Mouse (Mus musculus): ENCODE results near the gene Impdh1. TPM values are rescaled to one million over a fixed set of nuclear protein-coding genes. Genes with fewer than 3 reads are reported as not detected.

Impdh1 gene
- polyA plus RNA-seq, 2 experiments, result 5.2 to 5.8 TPM

DNA sequence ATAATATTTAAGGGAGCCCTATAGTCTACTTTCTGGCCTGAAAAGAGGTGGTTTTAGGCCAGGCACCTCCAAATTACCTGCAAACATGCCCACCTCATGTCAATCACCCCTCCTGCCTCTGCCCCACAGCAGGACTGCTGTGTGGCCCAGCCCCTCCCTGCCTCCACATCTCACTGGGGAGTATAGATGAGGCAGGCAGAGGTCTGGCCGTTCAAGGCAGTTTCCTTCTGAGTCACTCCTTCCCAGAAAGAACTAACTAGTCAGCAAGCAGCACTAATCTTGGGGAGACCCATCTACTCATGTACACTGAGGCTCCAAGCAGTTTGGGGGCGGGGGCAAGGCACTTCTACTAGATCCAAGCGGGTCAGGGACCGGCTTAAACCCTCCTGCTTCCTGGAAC, 30.9 kb upstream of the Impdh1 start:
- Histone ChIP-seq H3K9ac (replicated peaks) (no peak overlapping the region), H3K9me3 (ENCODE audit: control insufficient read depth, low read length) (no peaks in the 10 kb centered on the region), H3K4me3 (ENCODE audit: insufficient read depth in 1 of 2, low read depth in 2 of 2, low read length in 2 of 2) (no peak overlapping the region), H3K4me2 (ENCODE audit: low read depth) (no peak overlapping the region), H3K36me3 (replicated peaks; ENCODE audit: control insufficient read depth, insufficient read depth, low read depth) (no peaks in the 10 kb centered on the region), H3K27me3 (ENCODE audit: control insufficient read depth, insufficient read depth, low read length) (no peaks in the 10 kb centered on the region), H3K4me1 (replicated peaks; ENCODE audit: control insufficient read depth in 2 of 2, insufficient read depth in 2 of 2, low read length in 1 of 2) (peaks cover 0 to 11% of the 10 kb centered on the region in 2 experiments; a peak in 2 of 4 replicates), H3K27ac (no peak overlapping the region)
- 44% methylated on average over 4 of the region's 4 CpGs for WGBS (ENCODE audit: insufficient replicate concordance)
- ATAC-seq (ENCODE audit: insufficient read depth), result no peak
- DNase-seq (ENCODE audit: low read depth in 3 of 3, low spot score in 3 of 3), result no peak
- TF ChIP-seq EP300 (IDR thresholded peaks at IDR 0.05; ENCODE audit: low read depth), result no peak
- TF ChIP-seq CTCF (IDR thresholded peaks at IDR 0.05; ENCODE audit: low read depth), result no peak

DNA sequence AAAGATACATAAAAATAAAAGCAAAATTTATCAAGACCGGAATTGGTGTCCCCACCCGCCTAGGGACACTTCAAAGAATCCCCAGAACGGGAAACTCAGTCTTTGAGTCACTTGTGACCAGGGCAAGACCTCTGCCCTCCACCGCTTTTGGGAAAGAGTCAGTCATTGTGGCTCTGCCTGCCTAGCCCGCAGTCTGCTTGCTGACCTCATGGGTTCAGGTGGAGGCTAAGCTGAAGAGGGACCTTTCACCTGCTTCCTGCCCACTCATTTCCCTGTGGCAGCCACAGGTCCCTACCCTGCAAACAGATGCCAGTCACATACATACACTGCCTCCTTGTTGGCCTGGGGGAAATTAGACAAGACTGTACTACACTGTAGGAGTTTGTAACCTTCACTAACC, 30.4 kb upstream of the Impdh1 start:
- H3K9me3 ChIP-seq (ENCODE audit: control insufficient read depth, low read length), result no peaks in the 10 kb centered on the region
- H3K27me3 ChIP-seq (ENCODE audit: control insufficient read depth, insufficient read depth, low read length), result no peaks in the 10 kb centered on the region
- H3K4me1 ChIP-seq (replicated peaks; ENCODE audit: control insufficient read depth in 2 of 2, insufficient read depth in 2 of 2, low read length in 1 of 2), result peaks cover 0 to 11% of the 10 kb centered on the region in 2 experiments; a peak in 2 of 4 replicates
- H3K4me3 ChIP-seq (ENCODE audit: insufficient read depth in 1 of 2, low read depth in 2 of 2, low read length in 2 of 2), result no peak overlapping the region
- ATAC-seq (ENCODE audit: insufficient read depth) (no peak), DNase-seq (ENCODE audit: low read depth in 3 of 3, low spot score in 3 of 3) (no peak)
- H3K4me2 ChIP-seq (ENCODE audit: low read depth), result no peak overlapping the region
- no peak overlapping the region for H3K9ac ChIP-seq (replicated peaks)
- TF ChIP-seq EP300 (IDR thresholded peaks at IDR 0.05; ENCODE audit: low read depth), result no peak
- no peak for TF ChIP-seq CTCF (IDR thresholded peaks at IDR 0.05; ENCODE audit: low read depth)
- WGBS (ENCODE audit: insufficient replicate concordance), result 43% methylated on average over 5 of the region's 5 CpGs
- H3K27ac ChIP-seq, result no peak overlapping the region
- no peaks in the 10 kb centered on the region for H3K36me3 ChIP-seq (replicated peaks; ENCODE audit: control insufficient read depth, insufficient read depth, low read depth)

DNA sequence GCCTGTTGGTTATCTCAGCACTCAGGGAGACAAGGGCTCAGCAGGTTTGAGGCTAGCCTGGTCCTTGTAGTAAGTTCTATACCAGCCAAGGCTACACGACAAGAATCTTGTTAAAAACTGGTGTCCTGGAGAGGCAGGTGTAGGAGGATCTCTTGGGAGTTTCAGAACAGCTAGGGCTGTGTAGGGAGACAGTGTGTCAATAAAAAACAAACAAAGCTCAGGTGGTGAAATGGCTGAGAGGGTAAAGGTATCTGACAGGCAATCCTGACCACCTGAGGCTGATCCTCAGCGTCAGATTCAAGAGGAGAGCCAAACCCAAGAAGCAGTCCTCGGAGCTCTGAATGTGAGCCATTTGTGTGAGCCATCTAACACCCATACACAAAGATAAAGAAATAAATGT, 30.0 kb upstream of the Impdh1 start:
- TF ChIP-seq CTCF (IDR thresholded peaks at IDR 0.05; ENCODE audit: low read depth) (no peak), EP300 (IDR thresholded peaks at IDR 0.05; ENCODE audit: low read depth) (no peak)
- Histone ChIP-seq H3K9me3 (ENCODE audit: control insufficient read depth, low read length) (no peaks in the 10 kb centered on the region), H3K4me3 (ENCODE audit: insufficient read depth in 1 of 2, low read depth in 2 of 2, low read length in 2 of 2) (no peak overlapping the region), H3K36me3 (replicated peaks; ENCODE audit: control insufficient read depth, insufficient read depth, low read depth) (no peaks in the 10 kb centered on the region), H3K4me1 (replicated peaks; ENCODE audit: control insufficient read depth in 2 of 2, insufficient read depth in 2 of 2, low read length in 1 of 2) (peaks cover 0 to 11% of the 10 kb centered on the region in 2 experiments; a peak in 2 of 4 replicates), H3K4me2 (ENCODE audit: low read depth) (no peak overlapping the region), H3K27ac (no peak overlapping the region), H3K27me3 (ENCODE audit: control insufficient read depth, insufficient read depth, low read length) (no peaks in the 10 kb centered on the region), H3K9ac (replicated peaks) (no peak overlapping the region)
- no peak for DNase-seq (ENCODE audit: low read depth in 3 of 3, low spot score in 3 of 3)
- 44% methylated on average over 3 of the region's 3 CpGs for WGBS (ENCODE audit: insufficient replicate concordance)
- no peak; the same call in 1 of the 2 replicates for ATAC-seq (ENCODE audit: insufficient read depth)

DNA sequence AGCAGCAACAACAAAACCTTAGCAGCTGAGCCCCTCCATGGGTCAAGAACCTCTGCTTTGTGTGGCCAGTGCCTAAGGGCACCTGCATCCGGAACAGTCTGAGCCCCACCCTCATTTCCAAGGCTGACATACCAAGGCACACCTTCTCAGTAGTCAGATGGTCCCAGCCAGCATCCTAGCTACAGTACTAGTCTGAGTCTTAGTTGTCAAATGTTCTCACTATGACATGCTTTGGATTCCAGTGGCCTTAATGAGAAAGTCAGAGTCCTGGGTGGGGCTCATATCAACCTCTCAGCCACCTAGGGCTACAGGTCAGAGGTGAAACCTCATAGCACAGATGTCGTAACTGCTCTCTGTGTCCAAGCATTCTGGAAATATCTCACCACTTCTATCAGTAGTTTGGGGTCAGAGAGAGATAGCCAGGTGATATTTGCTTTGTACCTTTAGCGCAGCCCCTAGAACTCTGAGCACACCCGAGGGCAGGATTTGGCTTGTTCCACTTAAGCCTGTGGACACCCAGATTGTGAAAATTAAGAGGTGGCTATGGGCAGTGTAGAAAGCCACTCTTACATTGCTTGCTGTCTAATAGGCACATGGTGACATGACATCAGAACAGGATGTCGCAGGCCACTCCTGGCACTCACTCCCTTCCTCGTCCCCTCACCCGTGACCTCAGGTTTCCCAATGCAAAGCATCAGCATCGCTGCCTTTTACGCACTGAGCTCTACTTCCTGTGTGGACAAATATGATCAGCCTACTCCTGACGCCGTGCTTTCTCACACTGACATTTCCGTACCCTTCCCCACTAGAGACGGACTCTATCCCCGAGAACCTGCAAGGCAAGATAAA, 29.3 kb upstream of the Impdh1 start:
- TF ChIP-seq EP300 (IDR thresholded peaks at IDR 0.05; ENCODE audit: low read depth), result no peak
- TF ChIP-seq CTCF (IDR thresholded peaks at IDR 0.05; ENCODE audit: low read depth), result no peak
- H3K4me1 ChIP-seq (replicated peaks; ENCODE audit: control insufficient read depth in 2 of 2, insufficient read depth in 2 of 2, low read length in 1 of 2), result peaks cover 0 to 11% of the 10 kb centered on the region in 2 experiments; a peak in 2 of 4 replicates
- no peaks in the 10 kb centered on the region for H3K36me3 ChIP-seq (replicated peaks; ENCODE audit: control insufficient read depth, insufficient read depth, low read depth)
- no peak overlapping the region for H3K4me3 ChIP-seq (ENCODE audit: insufficient read depth in 1 of 2, low read depth in 2 of 2, low read length in 2 of 2)
- peak; percentile 63 for ATAC-seq (ENCODE audit: insufficient read depth)
- H3K9ac ChIP-seq (replicated peaks), result no peak overlapping the region
- peak in 1 of 3 experiments; percentile 31 for DNase-seq (ENCODE audit: low read depth in 3 of 3, low spot score in 3 of 3)
- 24% methylated on average over 14 of the region's 14 CpGs for WGBS (ENCODE audit: insufficient replicate concordance)
- H3K27me3 ChIP-seq (ENCODE audit: control insufficient read depth, insufficient read depth, low read length), result no peaks in the 10 kb centered on the region
- no peak overlapping the region for H3K27ac ChIP-seq
- H3K9me3 ChIP-seq (ENCODE audit: control insufficient read depth, low read length), result no peaks in the 10 kb centered on the region
- no peak overlapping the region for H3K4me2 ChIP-seq (ENCODE audit: low read depth)

DNA sequence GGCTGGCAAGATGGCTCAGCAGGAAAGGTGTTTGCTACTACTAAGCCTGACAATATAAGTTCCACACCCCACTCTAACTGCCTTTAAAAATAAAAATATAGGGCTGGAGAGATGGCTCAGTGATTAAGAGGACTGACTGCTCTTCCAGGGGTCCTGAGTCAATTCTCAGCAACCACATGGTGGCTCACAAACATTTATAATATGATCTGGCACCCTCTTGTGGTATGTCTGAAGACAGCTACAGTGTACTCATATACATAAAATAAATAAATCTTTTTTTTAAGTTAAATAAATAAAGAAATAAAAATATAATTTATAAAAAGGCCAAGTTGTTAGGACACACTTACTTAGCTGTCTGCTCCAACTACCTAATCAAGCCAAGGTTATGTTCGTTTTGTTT, 26.1 kb upstream of the Impdh1 start:
- 43% methylated on average over 1 of the region's 1 CpGs for WGBS (ENCODE audit: insufficient replicate concordance)
- Histone ChIP-seq H3K4me3 (ENCODE audit: insufficient read depth in 1 of 2, low read depth in 2 of 2, low read length in 2 of 2) (no peak overlapping the region), H3K27me3 (ENCODE audit: control insufficient read depth, insufficient read depth, low read length) (no peaks in the 10 kb centered on the region), H3K4me1 (replicated peaks; ENCODE audit: control insufficient read depth in 2 of 2, insufficient read depth in 2 of 2, low read length in 1 of 2) (peaks cover 0 to 11% of the 10 kb centered on the region in 2 experiments; a peak in 2 of 4 replicates), H3K9ac (replicated peaks) (no peak overlapping the region), H3K27ac (no peak overlapping the region), H3K36me3 (replicated peaks; ENCODE audit: control insufficient read depth, insufficient read depth, low read depth) (no peaks in the 10 kb centered on the region), H3K9me3 (ENCODE audit: control insufficient read depth, low read length) (no peaks in the 10 kb centered on the region), H3K4me2 (ENCODE audit: low read depth) (no peak overlapping the region)
- no peak for DNase-seq (ENCODE audit: low read depth in 3 of 3, low spot score in 3 of 3)
- 0 out of 2 replicates have a peak, but pooled peaks have one; percentile 11 for TF ChIP-seq CTCF (IDR thresholded peaks at IDR 0.05; ENCODE audit: low read depth)
- TF ChIP-seq EP300 (IDR thresholded peaks at IDR 0.05; ENCODE audit: low read depth), result no peak
- no peak for ATAC-seq (ENCODE audit: insufficient read depth)

Data from liver, embryonic 14.5 days (tissue).